Mouse (Mus musculus): ENCODE measurements at regions not wholly inside any gene's neighbourhood (a gene's known extent, or its start where the extent isn't known, plus 50 kb on each side); places are given as distances from the start of the nearest gene placed in this dataset.

DNA sequence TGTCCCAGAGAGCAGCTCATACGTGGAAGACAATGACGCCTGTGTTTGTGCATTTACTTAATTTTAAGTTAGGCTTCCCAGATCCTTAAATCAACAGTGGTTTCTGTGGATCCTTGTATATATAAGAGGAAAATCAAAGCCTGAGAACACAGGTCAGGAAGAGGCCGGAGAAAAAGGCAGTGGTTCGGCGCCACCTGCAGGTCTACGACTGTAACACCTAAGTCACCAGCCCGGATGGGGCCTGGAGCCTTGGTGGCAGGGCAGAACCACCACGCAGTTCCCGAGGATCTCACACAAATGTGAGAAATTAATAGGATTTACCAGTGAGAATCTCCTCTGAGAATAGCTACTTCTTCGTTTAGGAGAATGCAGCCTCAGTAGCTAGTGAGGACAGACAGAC lies 62.9 kb upstream of the Zdhhc25 start:
- TF ChIP-seq CTCF (IDR thresholded peaks at IDR 0.05; ENCODE audit: extremely low read depth, insufficient read depth, insufficient read length, insufficient replicate concordance): peak; percentile 25; the same call in 1 of the 2 replicates
- TF ChIP-seq POLR2A (IDR thresholded peaks at IDR 0.05; ENCODE audit: low read depth, low read length): no peak

Data from spleen, adult 2 months (tissue).